Mouse (Mus musculus) kidney, postnatal 14 days (tissue): Measurements from ENCODE around the gene Gpr15.

Source experiments
- DNase-seq: peaks from one replicate; pipeline ENCODE4 v3.0.0; 2022; ENCODE audit warnings: mixed read lengths

Gpr15 gene

DNA sequence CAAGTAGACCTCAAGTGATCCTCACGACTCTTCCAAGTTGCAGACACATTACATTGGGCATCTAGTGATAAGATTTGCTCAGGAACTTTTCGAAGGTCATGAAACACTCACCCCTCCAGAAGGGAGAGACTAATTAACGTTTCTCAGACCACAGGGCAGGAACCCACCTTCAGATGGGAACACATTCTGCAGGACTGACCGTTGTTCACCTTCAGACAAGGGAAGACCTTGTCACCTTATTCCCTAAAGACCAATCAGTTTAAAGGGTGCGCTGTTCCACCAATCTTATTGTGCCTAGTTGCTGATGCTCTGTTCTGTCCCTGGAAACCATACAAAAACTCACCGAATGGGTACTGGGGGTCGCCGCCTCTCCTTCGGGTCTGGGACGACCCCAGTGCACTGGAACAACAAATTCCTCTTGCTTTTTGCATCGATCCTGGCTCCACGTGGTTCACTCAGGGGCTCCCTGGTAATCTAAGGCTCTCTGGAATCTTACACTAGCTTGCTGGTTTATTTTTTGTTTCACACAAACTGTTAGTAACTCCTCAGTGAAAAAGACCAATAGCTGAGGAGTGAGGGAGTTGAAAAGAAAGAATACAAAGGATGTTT, 17.9 kb downstream of the Gpr15 start:
- no peak for DNase-seq

DNA sequence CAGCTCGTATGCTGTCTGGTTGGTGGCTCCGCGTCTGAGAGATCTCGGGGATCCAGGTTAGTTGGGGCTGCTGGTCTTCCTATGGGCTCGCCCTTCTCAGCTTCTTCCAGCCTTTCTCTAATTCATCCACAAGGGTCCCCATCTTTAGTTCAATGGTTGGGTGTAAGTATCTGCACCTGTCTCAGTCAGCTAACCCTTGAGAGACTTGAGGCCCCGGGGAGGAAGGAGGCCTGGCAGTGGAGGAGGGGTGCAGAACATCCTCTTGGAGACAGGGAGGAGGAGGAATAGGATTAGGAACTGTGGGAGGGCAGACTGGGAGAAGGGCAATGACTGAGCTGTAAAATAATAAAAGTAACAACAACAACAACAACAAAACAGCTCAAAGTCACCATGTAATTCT, 18.7 kb downstream of the Gpr15 start:
- no peak for DNase-seq

DNA sequence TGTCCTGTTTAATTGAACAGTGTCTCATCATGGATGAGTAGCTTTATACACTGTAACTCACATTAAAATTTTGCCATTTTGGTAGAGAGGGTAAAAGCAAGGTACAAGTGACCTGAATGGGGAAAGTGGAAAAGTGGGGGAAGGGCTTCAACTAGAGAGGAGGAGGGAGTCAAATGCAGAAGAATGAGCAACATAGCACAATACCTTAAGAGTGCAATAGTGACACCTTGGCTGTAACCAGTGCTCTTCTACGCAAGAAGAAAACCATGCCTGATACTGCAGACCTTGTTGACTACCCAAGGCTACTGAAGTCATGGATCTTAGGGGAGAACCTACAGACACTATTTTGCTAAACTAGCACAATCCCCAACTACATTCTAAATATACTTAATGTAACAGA, 21.6 kb downstream of the Gpr15 start:
- DNase-seq, result no peak

DNA sequence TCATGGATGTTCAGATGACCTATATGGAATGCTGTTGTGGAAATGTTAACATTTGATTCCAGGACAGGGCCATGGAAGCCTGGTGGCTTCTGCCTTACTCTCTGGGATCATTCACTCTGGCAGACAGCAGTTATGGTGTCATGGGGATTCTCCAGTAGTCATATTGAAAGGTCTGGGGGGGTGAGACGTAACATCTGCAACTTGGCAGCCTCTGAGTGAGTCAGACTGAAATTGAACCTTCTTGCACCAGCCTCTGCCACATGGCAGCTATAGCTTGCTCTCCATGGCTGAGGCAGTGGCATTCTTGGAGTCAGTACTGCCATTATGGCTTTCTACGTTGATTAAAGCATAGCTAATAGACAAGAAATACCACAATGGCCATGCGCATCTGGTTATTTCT, 22.1 kb downstream of the Gpr15 start:
- no peak for DNase-seq

DNA sequence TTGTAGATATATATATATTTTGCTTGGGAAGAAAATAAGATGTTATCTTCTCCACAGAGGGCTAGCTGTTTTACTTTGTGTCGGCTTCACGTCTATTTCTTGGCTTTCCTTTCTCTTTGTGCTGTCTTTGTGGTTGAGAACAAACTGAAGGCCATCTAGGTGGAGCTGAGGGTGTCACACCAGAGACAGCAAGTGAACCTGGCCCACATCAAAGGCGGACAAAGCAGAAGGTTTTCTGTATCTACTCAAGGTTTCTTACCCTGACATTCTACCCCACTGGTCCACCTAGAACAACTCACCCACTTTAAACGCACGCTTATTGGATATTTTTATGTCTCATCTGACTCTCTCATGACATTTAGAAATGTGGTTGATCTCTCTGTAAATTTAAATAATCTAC, 24.8 kb downstream of the Gpr15 start:
- no peak for DNase-seq

DNA sequence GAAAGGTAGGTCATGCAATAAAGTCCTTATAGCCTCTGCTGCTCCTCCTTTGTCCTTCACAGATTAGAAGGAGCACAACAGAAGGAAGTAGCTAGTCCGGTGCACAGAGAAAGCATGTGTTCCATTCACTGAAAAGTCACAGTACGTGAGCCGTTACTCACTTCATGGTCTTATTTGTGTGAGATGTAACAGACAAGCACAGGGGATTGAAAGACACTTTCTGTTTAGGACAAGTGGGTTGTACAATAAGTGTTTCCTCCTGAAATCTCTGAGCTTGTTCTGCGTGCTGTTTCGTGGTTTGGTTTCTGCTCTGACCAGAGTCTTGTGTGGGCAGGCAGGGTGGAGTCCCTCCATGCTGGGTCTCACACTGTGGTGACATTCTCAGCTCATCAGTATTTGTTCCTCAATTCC, 28.5 kb downstream of the Gpr15 start:
- DNase-seq, result no peak

DNA sequence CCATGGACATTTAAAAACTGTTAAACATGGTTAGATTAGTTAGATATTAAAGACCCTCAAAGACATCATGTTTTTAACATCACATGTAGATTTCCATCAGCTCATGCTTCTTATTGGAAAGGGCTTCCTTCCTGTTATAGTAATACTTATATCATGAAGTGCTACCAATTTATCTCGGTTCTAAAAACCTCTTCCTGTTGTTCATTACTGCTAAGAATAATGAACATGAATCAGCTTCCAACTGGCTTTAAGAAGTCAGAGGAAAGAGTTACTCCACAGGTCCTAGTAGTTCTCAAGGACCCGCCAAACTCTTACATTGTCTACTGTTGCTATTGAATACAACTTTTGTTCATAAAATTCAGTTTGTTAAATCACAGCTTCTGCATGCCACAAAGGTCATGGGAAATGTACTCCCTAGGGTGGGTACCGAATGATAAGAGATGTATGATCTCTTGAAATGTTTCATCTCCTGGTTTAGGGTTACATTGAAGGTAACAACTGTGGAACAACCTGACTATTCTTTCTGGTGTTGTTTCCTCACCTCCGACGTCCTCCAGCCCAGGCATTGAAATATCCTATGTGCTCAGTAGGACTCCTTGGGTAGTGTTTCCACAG, 29.2 kb downstream of the Gpr15 start:
- DNase-seq, result no peak

DNA sequence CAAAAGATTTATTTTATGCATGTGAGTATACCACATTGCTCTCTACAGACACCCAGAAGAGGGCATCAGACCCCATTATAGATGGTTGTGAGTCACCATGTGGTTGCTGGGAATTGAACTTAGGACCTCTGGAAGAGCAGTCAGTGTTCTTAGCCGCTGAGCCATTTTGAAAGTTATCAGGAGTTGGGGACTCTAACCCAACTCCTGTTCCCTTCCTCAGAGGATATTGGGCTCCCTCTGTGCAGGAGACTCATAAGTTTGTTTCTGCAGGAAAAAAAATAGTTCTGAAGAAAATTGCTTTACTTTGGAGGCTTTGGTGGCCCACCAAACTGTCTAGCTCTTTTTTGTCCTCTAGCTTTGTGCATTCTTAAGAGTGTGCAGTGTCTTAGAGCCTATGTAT, 30.3 kb downstream of the Gpr15 start:
- no peak for DNase-seq

DNA sequence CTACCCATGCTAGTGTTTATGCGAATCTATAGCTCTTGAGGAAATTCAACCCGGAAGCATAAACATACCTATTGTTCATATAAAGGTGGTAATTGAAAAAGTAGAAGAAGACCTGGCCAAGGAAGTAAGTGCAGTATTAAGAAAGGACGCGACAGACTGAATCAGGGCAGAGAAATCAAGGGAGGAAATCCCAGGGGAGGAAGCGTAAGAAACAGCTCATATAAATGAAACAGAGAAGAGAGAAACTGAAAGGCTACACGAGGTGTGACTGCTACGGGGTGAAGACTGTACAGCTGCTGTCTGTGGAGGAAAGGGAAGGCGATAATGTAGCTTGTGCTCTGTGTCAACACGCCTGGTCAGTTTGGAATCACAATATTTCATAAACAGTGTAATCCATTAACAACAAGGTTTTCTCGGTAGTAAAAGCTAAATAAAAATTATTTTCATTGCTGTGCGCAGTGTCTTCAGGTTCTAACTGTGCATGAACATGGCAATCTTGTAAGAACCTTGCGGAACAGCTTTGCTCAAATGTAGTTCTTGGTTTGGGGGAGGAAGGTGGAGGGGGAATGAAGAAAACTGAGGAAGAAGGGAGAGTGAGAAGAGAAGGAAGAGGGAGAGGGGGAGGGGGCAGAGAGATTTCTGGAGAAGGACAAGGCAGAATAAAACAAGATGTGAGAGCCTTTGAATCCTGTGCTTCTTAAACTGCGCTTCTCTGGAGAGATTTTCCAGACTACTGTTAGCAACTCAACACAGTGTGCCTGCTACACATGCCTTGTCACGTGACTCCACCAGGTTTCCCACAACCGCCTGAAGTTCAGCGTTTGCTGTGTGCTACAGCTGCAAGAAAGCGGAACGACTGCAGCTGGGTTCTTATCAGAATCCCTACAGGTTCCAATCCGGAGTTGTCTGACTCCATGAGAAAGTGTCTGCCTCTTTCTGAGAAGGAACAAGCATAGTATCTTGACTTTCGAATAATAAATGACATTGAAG, 33.0 kb downstream of the Gpr15 start:
- DNase-seq, result no peak

DNA sequence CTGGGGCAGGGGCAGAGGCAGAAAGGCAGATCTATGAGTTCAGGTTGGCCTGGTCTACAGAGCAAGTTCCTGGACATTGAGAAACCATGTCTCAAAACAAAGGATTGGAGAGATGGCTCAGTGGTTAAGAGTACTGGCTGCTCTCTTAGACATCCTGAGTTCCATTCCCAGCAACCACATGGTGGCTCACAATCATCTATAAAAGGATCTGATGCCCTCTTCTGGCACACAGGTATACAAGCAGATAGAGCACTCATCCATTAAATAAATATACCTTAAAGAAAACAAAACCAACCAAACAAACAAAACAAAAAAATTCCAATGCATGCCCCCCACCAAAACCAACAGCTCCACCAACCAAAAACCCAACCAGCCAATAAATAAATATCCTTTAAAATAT, 34.3 kb downstream of the Gpr15 start:
- DNase-seq, result no peak

DNA sequence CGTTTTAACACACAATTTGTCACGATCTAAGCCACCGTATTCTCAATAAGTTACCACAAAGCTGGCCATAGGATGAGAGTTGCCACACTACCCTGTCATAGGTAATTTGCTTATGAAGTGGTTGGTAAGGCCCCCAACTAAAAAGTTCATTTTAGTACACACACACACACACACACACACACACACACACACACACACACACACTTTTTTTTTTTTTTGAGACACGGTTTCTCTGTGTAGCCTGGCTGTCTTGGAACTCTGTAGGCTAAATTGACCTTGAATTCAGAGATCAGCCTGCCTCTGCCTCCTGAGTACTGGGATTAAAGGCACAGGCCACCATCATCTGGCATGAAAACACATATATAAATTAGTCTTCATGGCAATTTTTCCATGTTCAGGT, 35.0 kb downstream of the Gpr15 start:
- no peak for DNase-seq

DNA sequence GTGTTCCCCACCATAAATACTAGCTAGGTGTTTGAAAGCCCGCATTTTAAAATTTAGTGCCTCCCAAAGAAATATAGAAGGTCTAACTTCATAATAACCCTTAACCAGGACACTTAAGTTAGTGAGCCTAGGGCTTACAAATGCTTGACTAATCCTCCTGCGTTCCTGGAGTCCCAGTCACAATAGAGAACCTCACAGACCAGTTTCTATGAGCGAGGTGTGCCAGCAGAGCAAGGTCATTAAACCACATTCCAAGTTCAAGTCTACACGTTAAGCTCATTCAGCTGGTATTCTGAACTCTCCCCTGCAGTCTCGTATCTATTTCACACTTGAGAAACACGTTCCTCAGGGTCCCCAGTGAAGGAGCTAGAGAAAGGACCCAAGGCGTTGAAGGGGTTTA, 36.0 kb downstream of the Gpr15 start:
- no peak for DNase-seq

DNA sequence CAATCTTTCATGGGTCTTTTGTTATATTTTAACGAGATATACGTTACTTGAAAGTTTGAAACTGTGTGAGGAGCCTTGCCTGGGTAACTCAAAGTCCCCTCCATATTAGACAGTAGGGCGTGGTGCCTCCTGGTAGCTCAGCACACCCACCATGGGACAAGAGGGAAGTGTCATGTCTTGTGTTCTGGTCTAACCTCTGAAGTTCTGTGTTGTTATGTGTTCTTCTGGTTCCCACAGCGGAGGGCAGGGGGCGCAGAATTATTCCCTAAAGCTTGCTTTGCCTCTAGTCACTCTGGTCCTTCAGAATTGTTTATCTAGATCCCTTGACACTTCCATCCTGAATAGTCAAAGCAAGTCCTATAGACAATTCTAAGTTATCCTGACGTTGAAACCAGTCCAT, 36.8 kb downstream of the Gpr15 start:
- DNase-seq, result no peak

DNA sequence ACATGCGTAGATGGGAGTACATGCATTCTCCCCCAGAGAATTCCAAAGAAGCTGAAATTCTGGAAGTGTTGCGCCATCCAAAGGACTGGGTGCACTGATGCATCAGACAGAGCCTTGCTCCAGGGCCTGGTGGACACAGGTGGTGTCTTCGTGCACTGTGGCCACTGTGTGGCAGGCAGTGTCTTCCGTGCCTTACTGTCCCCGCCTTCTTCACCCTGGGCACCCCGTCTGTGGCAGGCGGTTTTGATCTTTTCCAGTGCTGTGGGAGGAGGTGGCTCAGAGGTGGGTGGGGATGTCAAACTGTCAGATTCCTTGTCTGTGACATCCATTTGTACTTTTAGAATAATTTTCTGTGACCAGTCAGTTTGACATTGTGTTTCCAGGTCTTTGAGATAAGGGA, 40.2 kb downstream of the Gpr15 start:
- DNase-seq, result no peak

DNA sequence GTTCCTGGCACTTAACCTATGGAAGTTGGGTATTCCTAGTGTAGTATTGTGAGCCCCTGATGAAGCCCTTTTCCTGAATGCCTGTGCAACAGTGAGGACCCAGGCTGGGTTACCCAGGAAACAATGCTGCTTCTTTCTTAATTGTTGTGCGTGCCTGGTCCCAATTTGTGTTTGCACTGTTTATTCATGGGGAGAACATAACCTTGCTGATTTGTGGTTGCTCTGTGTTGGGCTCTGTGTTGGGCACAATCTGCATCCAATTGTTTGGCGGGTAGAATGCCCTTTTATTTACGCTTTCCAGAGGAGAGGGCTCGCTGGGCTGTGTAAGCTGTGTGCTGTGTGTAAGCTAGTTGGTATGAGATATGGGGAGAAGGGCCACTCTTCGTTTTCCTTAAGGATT, 41.4 kb downstream of the Gpr15 start:
- DNase-seq, result no peak

DNA sequence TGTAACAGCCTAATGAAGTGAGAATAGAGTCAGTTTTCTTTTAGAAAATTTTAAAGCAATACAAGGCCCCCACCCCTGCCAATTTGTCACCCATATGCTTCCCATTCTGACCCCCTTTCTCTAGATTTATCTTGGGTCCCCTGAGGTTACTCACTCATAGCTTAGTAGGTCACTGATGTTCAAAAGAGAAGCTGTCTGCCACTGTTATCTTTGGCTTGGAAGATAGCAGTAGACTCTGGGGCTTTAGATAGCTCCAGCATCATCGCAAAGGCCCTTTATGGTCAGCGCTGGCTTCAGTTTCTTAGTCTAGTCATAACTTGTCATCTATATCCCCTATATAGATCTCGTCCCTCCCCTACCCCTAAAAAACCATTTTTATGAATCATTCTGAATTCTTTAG, 42.2 kb downstream of the Gpr15 start:
- DNase-seq, result no peak

DNA sequence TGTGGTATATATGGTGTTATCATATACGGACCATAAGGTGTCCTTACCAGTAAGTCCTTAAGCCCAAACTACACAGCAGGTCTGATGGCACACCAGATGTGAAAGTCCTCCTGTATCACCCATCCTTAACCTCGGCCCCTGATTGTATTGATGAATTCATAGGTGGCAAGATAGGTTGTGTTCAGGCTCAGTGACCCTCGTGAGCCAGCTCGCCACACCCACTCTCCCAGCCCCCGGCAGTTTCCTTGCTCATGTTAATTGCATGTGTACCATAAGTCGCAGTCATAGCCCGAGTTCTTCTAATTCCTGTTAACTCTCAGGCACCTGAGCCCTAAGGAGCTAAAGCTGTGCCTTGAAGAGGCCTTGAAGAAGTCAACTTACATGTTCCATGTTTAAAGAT, 42.7 kb downstream of the Gpr15 start:
- DNase-seq, result no peak

DNA sequence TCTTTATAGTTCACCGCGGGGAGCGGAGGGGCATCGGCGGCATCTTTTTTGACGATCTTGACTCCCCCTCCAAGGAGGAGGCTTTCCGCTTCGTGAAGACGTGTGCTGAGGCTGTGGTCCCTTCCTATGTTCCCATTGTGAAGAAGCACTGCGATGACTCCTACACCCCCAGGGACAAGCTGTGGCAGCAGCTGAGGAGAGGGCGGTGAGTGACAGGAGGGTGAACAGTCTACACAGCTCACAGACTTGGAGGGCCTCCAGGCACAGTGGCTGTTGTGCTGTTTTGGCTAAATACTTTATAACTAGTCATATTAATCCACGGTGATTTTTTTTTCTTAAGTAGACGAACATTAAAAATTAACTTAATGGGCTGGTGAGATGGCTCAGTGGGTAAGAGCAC, 43.6 kb downstream of the Gpr15 start:
- DNase-seq, result peak; percentile 56

DNA sequence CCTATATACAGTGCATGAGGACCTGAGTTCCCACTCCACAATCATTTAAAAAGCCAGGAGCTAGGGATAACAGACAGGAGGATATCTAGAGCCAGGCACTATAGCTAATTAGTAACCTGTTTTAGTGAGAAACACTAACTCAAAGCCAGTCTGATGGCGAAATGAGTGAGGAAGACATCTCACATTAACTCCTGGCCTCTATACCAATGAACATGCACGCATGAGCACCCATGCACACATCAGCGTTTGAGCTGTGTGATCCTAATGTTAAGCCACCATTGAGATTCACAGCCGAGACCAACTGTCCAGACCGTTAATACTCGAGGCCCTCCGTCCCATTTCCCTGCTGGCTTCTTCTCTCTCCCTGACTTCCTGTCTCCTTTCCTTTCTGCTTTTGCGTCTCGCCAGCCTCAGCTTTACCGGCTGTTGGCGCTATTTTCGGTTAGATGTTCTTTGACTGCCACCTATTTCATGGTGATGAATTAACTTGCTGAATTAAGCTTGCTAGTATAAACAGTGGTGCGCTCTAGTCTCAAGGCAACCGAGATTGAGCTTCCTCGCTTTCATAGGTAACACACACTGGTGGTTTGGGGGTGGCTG, 45.0 kb downstream of the Gpr15 start:
- DNase-seq, result peak; percentile 63

DNA sequence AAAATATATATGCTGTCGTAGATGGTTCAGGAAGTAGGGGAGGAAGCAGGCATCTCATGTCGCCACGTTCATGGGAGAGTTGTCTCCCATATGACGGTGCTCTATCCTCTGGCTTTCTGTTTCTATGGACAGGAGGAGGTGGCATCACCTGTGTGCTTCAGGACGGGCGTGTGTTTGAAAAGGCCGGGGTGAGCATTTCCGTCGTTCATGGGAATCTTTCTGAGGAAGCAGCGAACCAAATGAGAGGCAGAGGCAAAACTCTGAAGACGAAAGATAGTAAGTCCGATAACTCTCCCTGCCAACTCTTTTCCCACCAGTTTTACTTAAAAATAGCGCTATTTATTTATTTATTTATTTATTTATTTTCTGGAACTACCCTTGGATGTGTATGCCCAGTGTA, 46.5 kb downstream of the Gpr15 start:
- no peak for DNase-seq

DNA sequence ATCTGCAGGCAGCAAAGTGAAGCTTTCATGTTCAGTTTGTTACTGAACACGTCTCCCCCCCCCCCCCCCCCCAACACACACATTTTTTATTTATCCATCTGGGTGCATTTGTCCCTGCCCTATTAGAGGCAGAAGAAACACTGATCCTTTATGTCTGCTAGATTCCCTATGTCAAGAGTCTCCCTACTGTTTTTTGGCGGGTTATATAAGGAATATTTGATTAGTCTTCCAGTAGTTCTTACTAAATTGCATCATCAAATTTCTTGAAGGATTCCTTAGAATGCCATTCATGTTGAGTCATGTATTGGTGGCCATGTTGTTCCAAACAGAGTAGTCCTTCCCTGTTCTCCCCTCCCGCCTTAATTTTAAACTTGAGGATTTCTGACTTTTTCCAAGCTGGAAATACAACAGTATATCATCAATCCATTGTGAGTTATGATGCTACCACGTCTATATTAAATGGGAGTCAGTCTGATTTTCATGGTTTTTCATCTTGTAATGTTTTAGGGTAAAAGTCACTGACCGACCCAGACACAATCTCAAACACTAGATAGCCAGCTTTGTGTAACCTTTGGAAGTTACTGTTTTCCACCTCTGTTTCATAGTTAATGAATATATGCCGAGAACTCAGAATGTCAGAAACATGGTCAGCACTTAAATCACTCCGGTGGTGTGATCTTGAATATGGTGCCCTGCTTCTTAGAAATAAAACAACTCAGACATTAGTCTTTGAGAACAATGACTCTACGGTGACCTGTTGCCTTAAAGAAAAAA, 47.5 kb downstream of the Gpr15 start:
- no peak for DNase-seq

DNA sequence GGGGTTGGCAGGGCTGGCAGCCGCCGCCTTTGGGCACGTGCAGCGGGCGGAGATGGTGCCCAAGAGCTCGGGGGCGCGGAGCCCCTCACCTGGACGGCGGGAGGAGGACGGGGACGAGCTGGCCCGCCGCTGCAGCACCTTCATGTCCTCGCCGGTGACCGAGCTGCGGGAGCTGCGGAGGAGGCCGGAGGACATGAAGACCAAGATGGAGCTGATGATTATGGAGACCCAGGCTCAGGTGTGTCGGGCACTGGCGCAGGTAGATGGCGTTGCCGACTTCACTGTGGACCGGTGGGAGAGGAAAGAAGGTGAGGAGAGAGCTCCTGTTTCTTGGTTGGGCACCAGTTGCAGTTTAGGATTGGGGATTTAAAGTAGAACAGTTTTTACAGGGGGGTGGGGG, 48.2 kb downstream of the Gpr15 start:
- DNase-seq, result no peak
